Mouse (Mus musculus): ENCODE measurements at regions not wholly inside any gene's neighbourhood (a gene's known extent, or its start where the extent isn't known, plus 50 kb on each side); places are given as distances from the start of the nearest gene placed in this dataset.

GRCm38 (mm10) chr11:40846586-40846985 lies 91.5 kb upstream of the Ccng1 start:
- no peak for TF ChIP-seq CTCF (IDR thresholded peaks at IDR 0.05; ENCODE audit: borderline replicate concordance, insufficient read depth, low read length)
- no peak for TF ChIP-seq POLR2A (IDR thresholded peaks at IDR 0.05; ENCODE audit: low read depth, low read length)
